Mouse (Mus musculus) midbrain, embryonic 13.5 days (tissue): Measurements from ENCODE around the gene Col27a1. TPM values are rescaled to one million over a fixed set of nuclear protein-coding genes. Genes with fewer than 3 reads are reported as not detected.

Experiments
- ATAC-seq: fragments of 200-750 bp; cut with Nextera tagmentation; 2 replicates; pipeline ENCODE4 v1.8.0; 2017; ENCODE audit warnings: mild to moderate bottlenecking, moderate TSS enrichment, moderate library complexity
- H3K27ac ChIP-seq: fragments of 300-500 bp; sonication (generic); 2 replicates; pipeline ENCODE4 v1.5.1; 2015; ENCODE audit warnings: inconsistent platforms, mild to moderate bottlenecking, moderate library complexity
- H3K27me3 ChIP-seq: fragments of 300-500 bp; sonication (generic); 2 replicates; pipeline ENCODE4 v1.6.1; 2015; ENCODE audit warnings: mild to moderate bottlenecking, inconsistent platforms
- H3K36me3 ChIP-seq: fragments of 300-500 bp; sonication (generic); 2 replicates; pipeline ENCODE4 v1.6.1; 2015; ENCODE audit warnings: mild to moderate bottlenecking, inconsistent platforms
- H3K4me1 ChIP-seq: fragments of 300-500 bp; sonication (generic); replicated peaks from 2 replicates; pipeline ENCODE4 v1.6.1; 2015; ENCODE audit warnings: inconsistent platforms
- H3K4me2 ChIP-seq: fragments of 300-500 bp; sonication (generic); replicated peaks from 2 replicates; pipeline ENCODE4 v1.6.1; 2015; ENCODE audit warnings: moderate library complexity, mild to moderate bottlenecking, inconsistent platforms
- H3K4me3 ChIP-seq: fragments of 300-500 bp; sonication (generic); replicated peaks from 2 replicates; pipeline ENCODE4 v1.5.1; 2015; ENCODE audit warnings: mild to moderate bottlenecking, inconsistent platforms
- H3K9ac ChIP-seq: fragments of 300-500 bp; sonication (generic); replicated peaks from 2 replicates; pipeline ENCODE4 v1.6.1; 2015; ENCODE audit warnings: mild to moderate bottlenecking, inconsistent platforms
- H3K9me3 ChIP-seq: fragments of 300-500 bp; sonication (generic); 2 replicates; pipeline ENCODE4 v1.6.1; 2016; ENCODE audit warnings: mild to moderate bottlenecking, inconsistent platforms
- WGBS: fragments of 180-500 bp; shearing (Covaris S2); methylation state at CpG from one replicate; pipeline ENCODE4 v1.1.7; 2015; 5-methylcytosine and 5-hydroxymethylcytosine counted together
- polyA plus RNA-seq: library from polyadenylated mRNA; unstranded; fragments of >200 nt; fragmentation: Nextera tagmentation; extraction: Ambion mirVana; gene quantifications from 2 replicates; pipeline ENCODE4 v1.2.1, GENCODE M21; 2015

Col27a1 gene
- 1.3 and 2.1 TPM in 2 replicates for polyA plus RNA-seq

- ATAC-seq, result peak; percentile 28
Measured at GRCm38 (mm10) chr4:63213907-63214621, at the start of gene Col27a1. TSS of gene Col27a1 (plus strand) at chr4:63214004.

DNA sequence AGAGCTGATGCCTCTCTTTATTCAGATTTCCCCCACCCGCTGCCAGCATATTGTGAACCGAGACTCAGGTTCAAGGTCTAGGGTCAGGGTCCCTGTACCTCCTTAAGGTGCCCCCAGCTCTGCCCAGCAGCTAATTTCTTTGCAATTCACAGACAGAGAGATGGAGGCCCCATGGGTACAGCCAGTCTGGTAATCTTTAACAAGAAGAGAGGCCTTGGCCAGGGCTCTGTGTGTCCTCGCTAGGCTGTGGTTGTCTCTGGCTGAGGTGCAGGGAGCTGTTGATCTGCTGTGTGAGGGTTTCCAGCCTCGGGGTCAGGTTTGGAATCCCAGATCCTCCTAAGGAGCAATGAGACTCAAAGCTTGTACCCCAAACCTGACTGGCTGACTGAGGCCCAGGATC, 48.2 kb upstream of the Col27a1 start:
- Histone ChIP-seq H3K27me3 (0 out of 2 replicates have a peak, but pooled peaks cover 3% of the 10 kb centered on the region), H3K9ac (no peak overlapping the region), H3K27ac (no peak overlapping the region), H3K4me3 (no peak overlapping the region), H3K4me2 (no peak overlapping the region), H3K36me3 (no peaks in the 10 kb centered on the region), H3K4me1 (no peaks in the 10 kb centered on the region), H3K9me3 (no peaks in the 10 kb centered on the region)
- 89% methylated on average over 4 of the region's 4 CpGs for WGBS
- ATAC-seq, result no peak

More at GRCm38 (mm10) chr4:63213907-63214621, at the start of gene Col27a1:
- Histone ChIP-seq H3K4me1 (peaks cover 29% of the 10 kb centered on the region), H3K27me3 (peaks cover 54% of the 10 kb centered on the region), H3K9me3 (no peaks in the 10 kb centered on the region), H3K9ac (peak within 1 kb of the TSS; percentile 43; the same call in 1 of the 2 replicates), H3K4me3 (peak within 1 kb of the TSS; percentile 65), H3K27ac (no peak within 1 kb of the TSS), H3K36me3 (no peaks in the 10 kb centered on the region), H3K4me2 (peak within 1 kb of the TSS; percentile 100)
- WGBS, result under 1% methylated on average over 56 of the region's 61 CpGs

GRCm38 (mm10) chr4:63166323-63166722, 47.5 kb upstream of the Col27a1 start:
- 91% methylated on average over 5 of the region's 5 CpGs for WGBS
- no peak overlapping the region for H3K27ac ChIP-seq
- no peak for ATAC-seq

GRCm38 (mm10) chr4:63170061-63170460, 43.7 kb upstream of the Col27a1 start:
- H3K4me2 ChIP-seq, result no peak overlapping the region
- 86% methylated on average over 4 of the region's 4 CpGs for WGBS
- peaks cover 15% of the 10 kb centered on the region; the same call in 1 of the 2 replicates for H3K27me3 ChIP-seq
- no peaks in the 10 kb centered on the region for H3K9me3 ChIP-seq
- no peaks in the 10 kb centered on the region for H3K36me3 ChIP-seq
- H3K4me1 ChIP-seq, result no peaks in the 10 kb centered on the region
- H3K27ac ChIP-seq, result no peak overlapping the region
- H3K9ac ChIP-seq, result no peak overlapping the region
- H3K4me3 ChIP-seq, result no peak overlapping the region
- ATAC-seq, result no peak

More at GRCm38 (mm10) chr4:63166323-63166722, 47.5 kb upstream of the Col27a1 start:
- H3K4me3 ChIP-seq, result no peak overlapping the region
- no peak overlapping the region for H3K9ac ChIP-seq
- H3K27me3 ChIP-seq, result peaks cover 9% of the 10 kb centered on the region; the same call in 1 of the 2 replicates
- H3K36me3 ChIP-seq, result no peaks in the 10 kb centered on the region
- no peaks in the 10 kb centered on the region for H3K4me1 ChIP-seq
- no peak overlapping the region for H3K4me2 ChIP-seq
- no peaks in the 10 kb centered on the region for H3K9me3 ChIP-seq

DNA sequence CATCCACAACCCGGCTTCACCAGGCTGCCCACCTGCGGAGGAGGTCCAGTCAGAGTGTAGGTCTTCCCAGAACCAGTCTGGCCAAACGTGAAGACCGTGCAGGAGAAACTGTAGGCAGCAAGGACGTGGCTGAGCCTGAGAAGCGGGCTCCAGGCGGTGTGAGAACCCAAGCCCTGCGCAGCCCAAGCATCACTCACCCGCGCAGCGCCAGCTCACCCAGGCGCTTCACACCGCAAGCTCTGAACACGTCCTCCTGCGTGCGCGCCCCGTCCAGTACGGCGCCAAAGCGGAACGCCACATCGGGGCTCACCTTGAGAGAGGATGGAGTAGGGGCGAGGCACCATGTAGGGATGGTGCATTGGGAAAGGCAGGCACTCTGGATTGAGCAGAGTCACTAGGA, 42.7 kb upstream of the Col27a1 start:
- peaks cover 15% of the 10 kb centered on the region; the same call in 1 of the 2 replicates for H3K27me3 ChIP-seq
- no peaks in the 10 kb centered on the region for H3K36me3 ChIP-seq
- H3K4me2 ChIP-seq, result no peak overlapping the region
- H3K4me1 ChIP-seq, result no peaks in the 10 kb centered on the region
- 54% methylated on average over 24 of the region's 24 CpGs for WGBS
- no peak for ATAC-seq
- H3K9ac ChIP-seq, result no peak overlapping the region
- H3K9me3 ChIP-seq, result no peaks in the 10 kb centered on the region
- H3K4me3 ChIP-seq, result no peak overlapping the region
- no peak overlapping the region for H3K27ac ChIP-seq

DNA sequence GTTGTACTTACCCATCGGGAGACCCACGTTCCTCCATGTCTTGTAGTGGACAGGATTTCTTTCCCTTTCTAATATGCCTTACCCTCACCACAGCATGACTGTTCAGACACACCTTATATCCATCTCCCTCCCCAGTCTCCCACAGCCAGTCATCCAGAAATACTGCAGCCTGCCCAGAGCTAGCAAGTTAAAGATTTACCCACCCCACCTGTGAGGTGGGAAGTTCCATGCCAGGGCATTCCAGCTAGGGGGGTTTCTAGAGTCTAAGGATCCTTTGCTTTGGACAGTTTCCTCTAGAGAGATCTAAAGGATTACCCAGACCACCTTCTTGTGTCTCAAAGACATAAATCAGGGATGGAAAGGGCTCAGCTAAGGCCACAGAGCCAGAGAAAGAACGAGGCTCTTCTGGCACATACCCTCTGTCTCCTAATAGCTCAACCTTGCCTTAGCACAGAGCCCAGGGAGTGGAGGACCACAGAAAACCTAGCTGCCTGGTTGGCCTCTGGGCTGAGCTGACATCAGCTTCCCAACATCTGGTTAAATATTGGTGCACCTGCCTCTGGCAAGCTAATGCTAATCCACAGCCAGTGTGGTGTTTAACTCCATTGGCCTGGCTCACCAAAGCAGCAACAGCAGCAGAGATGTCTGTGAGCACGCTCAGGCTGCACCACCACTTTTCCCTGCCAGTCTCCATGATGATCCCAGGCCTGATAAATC, 41.7 kb upstream of the Col27a1 start, which contains the start of gene Kif12:
Gene Kif12, minus strand, starts transcription at position 163 of the 717 bp plus-strand sequence.
- H3K36me3 ChIP-seq, result no peaks in the 10 kb centered on the region
- no peaks in the 10 kb centered on the region for H3K9me3 ChIP-seq
- no peak within 1 kb of the TSS for H3K4me2 ChIP-seq
- no peak for ATAC-seq
- H3K27ac ChIP-seq, result no peak within 1 kb of the TSS
- 77% methylated on average over 4 of the region's 4 CpGs for WGBS
- no peak within 1 kb of the TSS for H3K4me3 ChIP-seq
- H3K27me3 ChIP-seq, result peaks cover 15% of the 10 kb centered on the region; the same call in 1 of the 2 replicates
- no peaks in the 10 kb centered on the region for H3K4me1 ChIP-seq
- no peak within 1 kb of the TSS for H3K9ac ChIP-seq

DNA sequence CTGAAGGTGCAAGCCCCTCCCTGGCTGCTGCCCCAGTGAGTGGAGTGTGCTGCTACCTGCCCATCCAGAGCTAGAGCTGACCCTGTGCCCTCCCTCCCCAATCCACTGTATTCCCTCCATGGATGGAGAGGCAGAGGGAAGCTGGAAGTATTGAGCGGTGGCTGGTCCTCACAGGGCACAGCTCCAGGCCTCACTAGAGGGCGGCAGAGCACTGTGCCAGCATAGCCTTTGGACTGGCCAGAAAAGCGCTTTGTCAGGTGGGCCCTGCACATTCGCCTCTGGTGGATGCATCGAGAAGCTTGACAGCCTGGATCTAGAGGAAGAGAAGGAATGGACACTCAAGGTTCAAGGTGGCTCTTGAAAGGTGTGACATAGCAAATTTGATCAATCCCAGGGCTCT, 32.2 kb upstream of the Col27a1 start:
- H3K36me3 ChIP-seq, result no peaks in the 10 kb centered on the region
- no peak overlapping the region for H3K27ac ChIP-seq
- ATAC-seq, result peak; percentile 91
- no peak overlapping the region for H3K4me2 ChIP-seq
- H3K4me3 ChIP-seq, result no peak overlapping the region
- WGBS, result 10% methylated on average over 5 of the region's 5 CpGs
- H3K4me1 ChIP-seq, result no peaks in the 10 kb centered on the region
- H3K9me3 ChIP-seq, result no peaks in the 10 kb centered on the region
- no peak overlapping the region for H3K9ac ChIP-seq
- no peaks in the 10 kb centered on the region for H3K27me3 ChIP-seq

DNA sequence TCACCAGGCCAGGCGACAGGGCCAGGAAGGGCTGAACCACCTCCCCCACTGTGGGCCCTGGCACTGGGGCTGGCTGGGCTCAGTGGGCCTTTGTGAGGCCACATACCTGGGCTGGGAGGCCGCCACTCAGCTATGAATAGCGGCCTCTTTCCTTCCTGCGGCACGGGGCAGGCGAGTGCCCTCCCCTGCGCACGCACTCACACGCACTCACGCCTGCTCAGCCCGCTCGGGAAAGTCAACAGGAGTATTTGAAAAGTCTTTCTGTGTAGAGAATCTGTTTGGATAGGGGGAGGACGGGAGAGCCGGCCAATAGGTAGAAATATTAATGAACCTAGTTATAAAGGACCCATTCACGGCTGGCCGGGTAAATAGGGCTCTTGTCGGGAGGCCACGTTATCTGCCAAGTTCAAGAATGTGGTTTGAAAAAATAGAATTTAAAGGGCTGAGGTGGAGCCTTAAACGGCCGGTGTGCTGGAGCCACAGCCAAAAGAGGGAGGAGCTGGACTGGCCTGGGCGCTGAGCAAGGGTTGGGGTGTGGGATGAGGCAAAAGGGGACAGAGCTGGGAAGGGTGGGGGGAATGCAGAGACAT, 27.4 kb upstream of the Col27a1 start:
- 47% methylated on average over 21 of the region's 21 CpGs for WGBS
- Histone ChIP-seq H3K4me1 (no peaks in the 10 kb centered on the region), H3K36me3 (no peaks in the 10 kb centered on the region), H3K4me2 (no peak overlapping the region), H3K4me3 (no peak overlapping the region), H3K27me3 (no peaks in the 10 kb centered on the region), H3K9me3 (no peaks in the 10 kb centered on the region), H3K9ac (no peak overlapping the region), H3K27ac (no peak overlapping the region)
- ATAC-seq, result peak; percentile 57

DNA sequence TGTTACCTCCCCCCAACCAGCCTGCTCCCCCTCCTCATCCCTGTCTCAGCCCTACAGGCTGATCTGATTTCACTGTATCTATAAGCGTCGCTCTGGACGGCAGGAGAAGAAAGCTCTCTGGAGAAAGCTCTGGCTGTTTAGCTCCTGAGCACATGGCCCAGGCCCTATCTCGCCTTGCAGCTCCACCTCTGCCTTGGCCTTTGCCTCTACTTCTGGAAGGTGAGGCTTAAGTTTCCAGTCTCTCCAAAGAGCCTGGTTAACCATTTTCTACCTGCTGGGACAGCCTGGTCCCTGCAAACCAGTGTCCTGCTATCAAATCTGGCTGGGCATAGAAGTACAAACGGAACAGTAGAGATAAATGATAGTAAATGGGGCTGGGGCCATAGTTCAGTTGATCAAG, 22.2 kb upstream of the Col27a1 start:
- WGBS, result 81% methylated on average over 5 of the region's 5 CpGs
- no peaks in the 10 kb centered on the region for H3K9me3 ChIP-seq
- H3K27ac ChIP-seq, result no peak overlapping the region
- H3K4me1 ChIP-seq, result no peaks in the 10 kb centered on the region
- ATAC-seq, result no peak
- no peak overlapping the region for H3K4me3 ChIP-seq
- H3K27me3 ChIP-seq, result no peaks in the 10 kb centered on the region
- H3K36me3 ChIP-seq, result no peaks in the 10 kb centered on the region
- H3K9ac ChIP-seq, result no peak overlapping the region
- no peak overlapping the region for H3K4me2 ChIP-seq

DNA sequence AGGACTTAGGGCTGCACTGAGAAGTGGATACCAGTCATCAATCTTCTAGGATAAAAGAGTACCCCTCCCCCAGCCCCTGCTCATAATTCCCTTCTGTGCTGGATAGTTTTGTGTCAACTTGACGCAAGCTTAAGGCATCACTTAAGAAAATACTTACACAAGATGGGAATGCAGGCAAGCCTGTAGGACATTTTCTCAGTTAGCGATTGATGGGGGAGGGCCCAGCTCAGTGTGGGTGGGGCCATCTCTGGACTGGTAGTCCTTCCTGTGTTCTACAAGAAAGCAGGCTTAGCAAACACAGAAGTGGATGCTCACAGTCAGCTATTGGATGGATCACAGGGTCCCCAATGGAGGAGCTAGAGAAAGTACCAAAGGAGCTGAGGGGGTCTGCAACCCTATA, 19.4 kb upstream of the Col27a1 start:
- ATAC-seq, result no peak
- H3K4me3 ChIP-seq, result no peak overlapping the region
- H3K4me1 ChIP-seq, result no peaks in the 10 kb centered on the region
- H3K9ac ChIP-seq, result no peak overlapping the region
- H3K36me3 ChIP-seq, result no peaks in the 10 kb centered on the region
- no peak overlapping the region for H3K4me2 ChIP-seq
- H3K27ac ChIP-seq, result no peak overlapping the region
- 83% methylated on average over 2 of the region's 2 CpGs for WGBS
- no peaks in the 10 kb centered on the region for H3K27me3 ChIP-seq
- no peaks in the 10 kb centered on the region for H3K9me3 ChIP-seq

DNA sequence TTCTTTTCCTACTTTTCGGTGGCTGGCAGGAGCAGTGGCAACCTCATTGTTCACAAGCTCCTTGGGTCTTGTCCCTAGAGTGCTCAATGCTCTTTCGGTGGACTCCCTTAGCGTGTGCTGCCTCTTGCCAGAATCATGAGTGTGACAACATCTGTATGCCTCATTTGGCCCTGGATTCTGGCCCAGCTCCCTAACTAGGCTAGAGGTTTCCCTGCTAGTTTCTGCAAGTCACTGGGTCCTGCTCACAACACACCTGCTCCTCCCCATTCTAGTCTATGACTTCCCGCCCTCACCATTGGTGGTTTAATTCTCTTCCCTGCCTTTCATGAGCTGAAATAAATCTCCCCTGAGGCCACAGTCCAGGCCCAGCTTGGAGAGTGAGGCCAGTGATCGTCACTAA, 14.4 kb upstream of the Col27a1 start:
- H3K9me3 ChIP-seq, result no peaks in the 10 kb centered on the region
- H3K27ac ChIP-seq, result no peak overlapping the region
- H3K36me3 ChIP-seq, result no peaks in the 10 kb centered on the region
- no peak overlapping the region for H3K4me3 ChIP-seq
- H3K27me3 ChIP-seq, result no peaks in the 10 kb centered on the region
- 95% methylated on average over 5 of the region's 5 CpGs for WGBS
- no peak overlapping the region for H3K9ac ChIP-seq
- no peak overlapping the region for H3K4me2 ChIP-seq
- H3K4me1 ChIP-seq, result no peaks in the 10 kb centered on the region
- no peak for ATAC-seq

DNA sequence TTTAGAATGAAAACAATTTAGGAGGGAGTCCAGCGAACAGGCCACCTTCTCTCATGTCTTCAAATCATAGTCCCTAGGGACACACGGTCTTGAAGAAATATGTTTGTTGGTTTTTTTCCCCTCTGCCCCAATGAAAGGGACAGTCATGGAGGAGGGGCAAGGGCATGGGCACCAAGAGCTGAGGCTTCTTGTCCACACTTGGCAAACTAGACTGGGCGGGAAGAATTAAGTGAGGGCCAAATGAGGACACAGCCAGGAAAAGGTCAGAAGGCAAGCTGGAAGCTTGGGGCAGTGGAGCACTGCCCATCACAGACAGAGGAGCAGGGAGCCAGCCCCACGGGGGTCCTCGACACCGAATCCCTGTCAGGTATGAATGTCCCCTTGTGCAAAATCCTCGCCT, 9.9 kb upstream of the Col27a1 start:
- H3K4me2 ChIP-seq, result no peak overlapping the region
- WGBS, result 91% methylated on average over 7 of the region's 7 CpGs
- no peak overlapping the region for H3K9ac ChIP-seq
- H3K27me3 ChIP-seq, result no peaks in the 10 kb centered on the region
- no peak overlapping the region for H3K4me3 ChIP-seq
- no peaks in the 10 kb centered on the region for H3K4me1 ChIP-seq
- no peaks in the 10 kb centered on the region for H3K9me3 ChIP-seq
- no peak overlapping the region for H3K27ac ChIP-seq
- H3K36me3 ChIP-seq, result no peaks in the 10 kb centered on the region
- no peak for ATAC-seq
